Mouse (Mus musculus) hindbrain, embryonic 13.5 days (tissue): Measurements from ENCODE around the gene Rprd1b. TPM values are rescaled to one million over a fixed set of nuclear protein-coding genes. Genes with fewer than 3 reads are reported as not detected.

ENCODE experiments used
- ATAC-seq: fragments of 200-750 bp; cut with Nextera tagmentation; 2 replicates; pipeline ENCODE4 v1.8.0; 2017; ENCODE audit warnings: moderate TSS enrichment; ENCODE audit not compliant: low FRiP score
- H3K27ac ChIP-seq: fragments of 300-500 bp; sonication (generic); 2 replicates; pipeline ENCODE4 v1.5.1; 2015; ENCODE audit warnings: inconsistent platforms, mild to moderate bottlenecking, moderate library complexity
- H3K27me3 ChIP-seq: fragments of 300-500 bp; sonication (generic); 2 replicates; pipeline ENCODE4 v1.6.1; 2015; ENCODE audit warnings: mild to moderate bottlenecking, inconsistent platforms
- H3K36me3 ChIP-seq: fragments of 300-500 bp; sonication (generic); 2 replicates; pipeline ENCODE4 v1.6.1; 2015; ENCODE audit warnings: mild to moderate bottlenecking, inconsistent platforms
- H3K4me1 ChIP-seq: fragments of 300-500 bp; sonication (generic); replicated peaks from 2 replicates; pipeline ENCODE4 v1.6.1; 2015; ENCODE audit warnings: inconsistent platforms
- H3K4me2 ChIP-seq: fragments of 300-500 bp; sonication (generic); 2 replicates; pipeline ENCODE4 v1.6.1; 2015; ENCODE audit warnings: inconsistent platforms, mild to moderate bottlenecking, moderate library complexity
- H3K4me3 ChIP-seq: fragments of 300-500 bp; sonication (generic); 2 replicates; pipeline ENCODE4 v1.5.1; 2015; ENCODE audit warnings: mild to moderate bottlenecking, inconsistent platforms
- H3K9ac ChIP-seq: fragments of 300-500 bp; sonication (generic); 2 replicates; pipeline ENCODE4 v1.6.1; 2015; ENCODE audit warnings: mild to moderate bottlenecking, inconsistent platforms
- H3K9me3 ChIP-seq: fragments of 300-500 bp; sonication (generic); 2 replicates; pipeline ENCODE4 v1.6.1; 2016; ENCODE audit warnings: inconsistent platforms
- WGBS: fragments of 180-500 bp; shearing (Covaris S2); methylation state at CpG from one replicate; pipeline ENCODE4 v1.1.7; 2015; 5-methylcytosine and 5-hydroxymethylcytosine counted together
- polyA plus RNA-seq: library from polyadenylated mRNA; unstranded; fragments of >200 nt; fragmentation: Nextera tagmentation; extraction: Ambion mirVana; gene quantifications from 2 replicates; pipeline ENCODE4 v1.2.1, GENCODE M21; 2015

The Rprd1b gene
- polyA plus RNA-seq, 1 experiment from 2014 or later = 39.8 TPM

- no peak overlapping the region for H3K4me2 ChIP-seq
- H3K36me3 ChIP-seq = no peaks in the 10 kb centered on the region
- peaks cover 39% of the 10 kb centered on the region for H3K4me1 ChIP-seq
- WGBS = 65% methylated on average over 3 of the region's 3 CpGs
- H3K27ac ChIP-seq = no peak overlapping the region
- H3K4me3 ChIP-seq = no peak overlapping the region
- no peak overlapping the region for H3K9ac ChIP-seq
- H3K27me3 ChIP-seq = peaks cover 26% of the 10 kb centered on the region
- H3K9me3 ChIP-seq = no peaks in the 10 kb centered on the region
- ATAC-seq = no peak
These were observed 115.5 kb downstream of the Rprd1b start for GRCm38 (mm10) chr2:158143816-158144215.

GRCm38 (mm10) chr2:158144263-158144662 lies 116.0 kb downstream of the Rprd1b start:
- Histone ChIP-seq H3K4me2 (no peak overlapping the region), H3K27ac (no peak overlapping the region), H3K4me1 (peaks cover 35% of the 10 kb centered on the region), H3K9ac (no peak overlapping the region), H3K4me3 (no peak overlapping the region), H3K36me3 (no peaks in the 10 kb centered on the region), H3K9me3 (no peaks in the 10 kb centered on the region), H3K27me3 (peaks cover 26% of the 10 kb centered on the region)
- 54% methylated on average over 8 of the region's 8 CpGs for WGBS
- no peak for ATAC-seq

GRCm38 (mm10) chr2:158144750-158145527 lies 116.6 kb downstream of the Rprd1b start:
- no peak for ATAC-seq
- Histone ChIP-seq H3K9ac (no peak overlapping the region), H3K9me3 (no peaks in the 10 kb centered on the region), H3K4me1 (peaks cover 29% of the 10 kb centered on the region), H3K27me3 (peaks cover 26% of the 10 kb centered on the region), H3K27ac (no peak overlapping the region), H3K36me3 (no peaks in the 10 kb centered on the region), H3K4me2 (no peak overlapping the region), H3K4me3 (no peak overlapping the region)
- 82% methylated on average over 6 of the region's 6 CpGs for WGBS

GRCm38 (mm10) chr2:158145528-158146065 lies 117.3 kb downstream of the Rprd1b start:
- peak overlapping the region; percentile 29; the same call in 1 of the 2 replicates for H3K4me3 ChIP-seq
- no peak overlapping the region for H3K9ac ChIP-seq
- no peaks in the 10 kb centered on the region for H3K36me3 ChIP-seq
- ATAC-seq = no peak
- peaks cover 23% of the 10 kb centered on the region for H3K4me1 ChIP-seq
- no peaks in the 10 kb centered on the region for H3K9me3 ChIP-seq
- H3K27ac ChIP-seq = no peak overlapping the region
- peaks cover 26% of the 10 kb centered on the region for H3K27me3 ChIP-seq
- 65% methylated on average over 5 of the region's 5 CpGs for WGBS
- peak overlapping the region; percentile 56 for H3K4me2 ChIP-seq

- 2% methylated on average over 33 of the region's 33 CpGs for WGBS
- no peak within 1 kb of the TSS for H3K27ac ChIP-seq
- peak within 1 kb of the TSS; percentile 56 for H3K4me2 ChIP-seq
- no peaks in the 10 kb centered on the region for H3K36me3 ChIP-seq
- H3K4me3 ChIP-seq = peak within 1 kb of the TSS; percentile 29
- peaks cover 26% of the 10 kb centered on the region for H3K27me3 ChIP-seq
- peak within 1 kb of the TSS; percentile 63; the same call in 1 of the 2 replicates for H3K9ac ChIP-seq
- peaks cover 17% of the 10 kb centered on the region for H3K4me1 ChIP-seq
- no peak for ATAC-seq
- H3K9me3 ChIP-seq = no peaks in the 10 kb centered on the region
These were observed 117.9 kb downstream of the Rprd1b start, which contains the start of gene Tgm2 for GRCm38 (mm10) chr2:158146223-158146622. Gene Tgm2, minus strand, starts transcription at chr2:158146436.

- H3K27me3 ChIP-seq = peaks cover 26% of the 10 kb centered on the region
- 92% methylated on average over 8 of the region's 8 CpGs for WGBS
- H3K9ac ChIP-seq = no peak overlapping the region
- H3K27ac ChIP-seq = no peak overlapping the region
- no peak; the same call in 1 of the 2 replicates for ATAC-seq
- H3K9me3 ChIP-seq = no peaks in the 10 kb centered on the region
- no peak overlapping the region for H3K4me3 ChIP-seq
- H3K4me1 ChIP-seq = peaks cover 15% of the 10 kb centered on the region
- no peak overlapping the region for H3K4me2 ChIP-seq
- no peaks in the 10 kb centered on the region for H3K36me3 ChIP-seq
These were observed 118.7 kb downstream of the Rprd1b start for GRCm38 (mm10) chr2:158146971-158147370.

GRCm38 (mm10) chr2:158151077-158151476 lies 122.8 kb downstream of the Rprd1b start:
- Histone ChIP-seq H3K9me3 (no peaks in the 10 kb centered on the region), H3K4me2 (no peak overlapping the region), H3K9ac (no peak overlapping the region), H3K36me3 (no peaks in the 10 kb centered on the region), H3K27me3 (peaks cover 9% of the 10 kb centered on the region), H3K4me3 (no peak overlapping the region), H3K4me1 (peaks cover 16% of the 10 kb centered on the region), H3K27ac (no peak overlapping the region)
- ATAC-seq = no peak
- 99% methylated on average over 3 of the region's 3 CpGs for WGBS

- no peak overlapping the region for H3K27ac ChIP-seq
- no peak overlapping the region for H3K9ac ChIP-seq
- WGBS = 40% methylated on average over 6 of the region's 6 CpGs
- no peak overlapping the region for H3K4me2 ChIP-seq
- H3K9me3 ChIP-seq = no peaks in the 10 kb centered on the region
- H3K36me3 ChIP-seq = no peaks in the 10 kb centered on the region
- peak; percentile 43; the same call in 1 of the 2 replicates for ATAC-seq
- H3K4me1 ChIP-seq = peaks cover 16% of the 10 kb centered on the region
- H3K27me3 ChIP-seq = no peaks in the 10 kb centered on the region
- no peak overlapping the region for H3K4me3 ChIP-seq
These were observed 124.5 kb downstream of the Rprd1b start for GRCm38 (mm10) chr2:158152685-158153309.

- Histone ChIP-seq H3K27ac (no peak overlapping the region), H3K4me3 (peak overlapping the region; percentile 31), H3K27me3 (no peaks in the 10 kb centered on the region), H3K4me2 (peak overlapping the region; percentile 63), H3K9ac (peak overlapping the region; percentile 60), H3K36me3 (no peaks in the 10 kb centered on the region), H3K4me1 (peaks cover 16% of the 10 kb centered on the region), H3K9me3 (no peaks in the 10 kb centered on the region)
- 1% methylated on average over 22 of the region's 22 CpGs for WGBS
- no peak for ATAC-seq
These were observed 125.5 kb downstream of the Rprd1b start for GRCm38 (mm10) chr2:158153728-158154343.

- peaks cover 17% of the 10 kb centered on the region for H3K4me1 ChIP-seq
- no peak overlapping the region for H3K27ac ChIP-seq
- H3K4me2 ChIP-seq = no peak overlapping the region
- WGBS = 38% methylated on average over 8 of the region's 8 CpGs
- ATAC-seq = no peak
- no peak overlapping the region for H3K9ac ChIP-seq
- no peak overlapping the region for H3K4me3 ChIP-seq
- no peaks in the 10 kb centered on the region for H3K27me3 ChIP-seq
- no peaks in the 10 kb centered on the region for H3K9me3 ChIP-seq
- no peaks in the 10 kb centered on the region for H3K36me3 ChIP-seq
These were observed 126.3 kb downstream of the Rprd1b start for GRCm38 (mm10) chr2:158154641-158155040.

- Histone ChIP-seq H3K4me1 (peaks cover 19% of the 10 kb centered on the region), H3K9me3 (no peaks in the 10 kb centered on the region), H3K4me3 (no peak overlapping the region), H3K27me3 (no peaks in the 10 kb centered on the region), H3K9ac (no peak overlapping the region), H3K4me2 (no peak overlapping the region), H3K36me3 (no peaks in the 10 kb centered on the region), H3K27ac (no peak overlapping the region)
- WGBS = 85% methylated on average over 7 of the region's 7 CpGs
- no peak for ATAC-seq
These were observed 126.8 kb downstream of the Rprd1b start for GRCm38 (mm10) chr2:158155101-158155500.

GRCm38 (mm10) chr2:158155615-158156014 lies 127.3 kb downstream of the Rprd1b start:
- no peaks in the 10 kb centered on the region for H3K27me3 ChIP-seq
- no peak overlapping the region for H3K4me2 ChIP-seq
- no peaks in the 10 kb centered on the region for H3K9me3 ChIP-seq
- ATAC-seq = no peak
- no peak overlapping the region for H3K27ac ChIP-seq
- no peak overlapping the region for H3K4me3 ChIP-seq
- no peak overlapping the region for H3K9ac ChIP-seq
- WGBS = 50% methylated on average over 2 of the region's 2 CpGs
- H3K4me1 ChIP-seq = peaks cover 19% of the 10 kb centered on the region
- no peaks in the 10 kb centered on the region for H3K36me3 ChIP-seq
